Mouse (Mus musculus): Measurements from ENCODE around the gene Hoxa6.

GRCm38 (mm10) chr6:52222729-52223128 is 14.2 kb upstream of the Hoxa6 start:
- TF ChIP-seq CTCF (conservative IDR thresholded peaks at IDR 0.05 in 1 of 2, IDR thresholded peaks at IDR 0.05 in 1 of 2; ENCODE audit: low read depth in 2 of 2, low read length in 2 of 2) (no peak), E2F4 (IDR thresholded peaks at IDR 0.05; ENCODE audit: insufficient replicate concordance, low read depth, low read length) (no peak)

Data from CH12.LX (cell line).